Mouse (Mus musculus) cerebellum, adult 11 months (tissue): ENCODE results near the gene Aftph.
A peak's percentile ranks its signal among the peaks of the same experiment; 100 is the strongest.

Source experiments
- DNase-seq: peaks from one replicate; pipeline ENCODE4 v3.0.0; 2022

The Aftph gene

GRCm38 (mm10) chr11:20723572-20723971 lies 17.8 kb downstream of the Aftph start:
- DNase-seq, result no peak

- no peak for DNase-seq
Measured at GRCm38 (mm10) chr11:20712068-20712671, 29.2 kb downstream of the Aftph start.

- peak; percentile 44 for DNase-seq
Measured at GRCm38 (mm10) chr11:20691000-20691399, 50.4 kb downstream of the Aftph start.

GRCm38 (mm10) chr11:20681679-20682078 lies 59.7 kb downstream of the Aftph start:
- DNase-seq, result no peak

GRCm38 (mm10) chr11:20680781-20681180 lies 60.6 kb downstream of the Aftph start:
- no peak for DNase-seq

GRCm38 (mm10) chr11:20679396-20679795 lies 62.0 kb downstream of the Aftph start:
- no peak for DNase-seq

- no peak for DNase-seq
Measured at GRCm38 (mm10) chr11:20672513-20672912, 68.9 kb downstream of the Aftph start.

- no peak for DNase-seq
Measured at GRCm38 (mm10) chr11:20671789-20672392, 69.5 kb downstream of the Aftph start.

- no peak for DNase-seq
Measured at GRCm38 (mm10) chr11:20664878-20665277, 76.5 kb downstream of the Aftph start.

GRCm38 (mm10) chr11:20663580-20664198 lies 77.7 kb downstream of the Aftph start:
- no peak for DNase-seq

GRCm38 (mm10) chr11:20662811-20663210 lies 78.6 kb downstream of the Aftph start:
- DNase-seq, result no peak

GRCm38 (mm10) chr11:20661652-20662051 lies 79.7 kb downstream of the Aftph start:
- no peak for DNase-seq

- no peak for DNase-seq
Measured at GRCm38 (mm10) chr11:20660111-20661097, 81.0 kb downstream of the Aftph start.

GRCm38 (mm10) chr11:20659094-20659493 lies 82.3 kb downstream of the Aftph start:
- DNase-seq, result no peak

GRCm38 (mm10) chr11:20656711-20657057 lies 84.7 kb downstream of the Aftph start:
- DNase-seq, result no peak

GRCm38 (mm10) chr11:20655795-20656710 lies 85.3 kb downstream of the Aftph start:
- DNase-seq, result no peak

GRCm38 (mm10) chr11:20651166-20651565 lies 90.2 kb downstream of the Aftph start:
- DNase-seq, result no peak

- no peak for DNase-seq
Measured at GRCm38 (mm10) chr11:20650006-20650639, 91.3 kb downstream of the Aftph start.

GRCm38 (mm10) chr11:20649477-20649876 lies 91.9 kb downstream of the Aftph start:
- DNase-seq, result no peak

GRCm38 (mm10) chr11:20647902-20648625 lies 93.3 kb downstream of the Aftph start:
- DNase-seq, result no peak
